Mouse (Mus musculus) heart, embryonic 14.5 days (tissue): Measurements from ENCODE around the gene 1700129C05Rik. TPM values are rescaled to one million over a fixed set of nuclear protein-coding genes. Genes with fewer than 3 reads are reported as not detected.

Source experiments
- ATAC-seq: fragments of 200-750 bp; cut with Nextera tagmentation; 2 replicates; pipeline ENCODE4 v1.8.0; 2017; ENCODE audit warnings: low read depth, moderate TSS enrichment; ENCODE audit not compliant: insufficient number of reproducible peaks, insufficient read depth, low FRiP score
- H3K27ac ChIP-seq, 2 experiments: fragments of 200-500 bp in 1 of 2; fragments of 300-500 bp in 1 of 2; sonication (generic) in 1 of 2; replicated peaks in 1 of 2; 2 replicates each; pipeline ENCODE4 v1.5.1; 2012 to 2014; ENCODE audit warnings: low read depth in 2 of 2, low read length in 2 of 2, control low read depth in 1 of 2, mild to moderate bottlenecking in 1 of 2, mixed read lengths in 1 of 2; ENCODE audit not compliant: control insufficient read depth in 1 of 2, insufficient read depth in 1 of 2
- H3K27me3 ChIP-seq: fragments of 300-500 bp; sonication (generic); 2 replicates; pipeline ENCODE4 v1.6.1; 2014; ENCODE audit warnings: mild to moderate bottlenecking, low read length, control low read depth; ENCODE audit not compliant: control insufficient read depth, insufficient read depth
- H3K36me3 ChIP-seq: fragments of 300-500 bp; sonication (generic); 2 replicates; pipeline ENCODE4 v1.6.1; 2014; ENCODE audit warnings: mild to moderate bottlenecking, control low read depth, low read length, mixed read lengths; ENCODE audit not compliant: control insufficient read depth, insufficient read depth
- H3K4me1 ChIP-seq, 2 experiments: fragments of 200-500 bp in 1 of 2; fragments of 300-500 bp in 1 of 2; sonication (generic) in 1 of 2; 2 replicates each; pipeline ENCODE4 v1.6.1; 2012 to 2014; ENCODE audit warnings: low read length in 2 of 2, control low read depth in 1 of 2, mixed read lengths in 1 of 2; ENCODE audit not compliant: control insufficient read depth in 2 of 2, insufficient read depth in 2 of 2
- H3K4me2 ChIP-seq: fragments of 300-500 bp; sonication (generic); 2 replicates; pipeline ENCODE4 v1.6.1; 2014; ENCODE audit warnings: mild to moderate bottlenecking, low read length
- H3K4me3 ChIP-seq, 2 experiments: fragments of 200-500 bp in 1 of 2; fragments of 300-500 bp in 1 of 2; sonication (generic) in 1 of 2; 2 replicates each; pipeline ENCODE4 v1.5.1; 2012 to 2014; ENCODE audit warnings: low read length in 2 of 2, mild to moderate bottlenecking in 2 of 2, control low read depth in 1 of 2, low read depth in 1 of 2, moderate library complexity in 1 of 2; ENCODE audit not compliant: control insufficient read depth in 1 of 2, insufficient read depth in 1 of 2
- H3K9ac ChIP-seq: fragments of 300-500 bp; sonication (generic); 2 replicates; pipeline ENCODE4 v1.6.1; 2014; ENCODE audit warnings: mild to moderate bottlenecking, low read length
- H3K9me3 ChIP-seq: fragments of 300-500 bp; sonication (generic); 2 replicates; pipeline ENCODE4 v1.6.1; 2016; ENCODE audit warnings: low read length, control low read depth; ENCODE audit not compliant: control insufficient read depth
- WGBS: fragments of 180-500 bp; shearing (Covaris S2); extraction: QIAGEN DNeasy Blood & Tissue Kit; methylation state at CpG from one replicate; pipeline ENCODE4 v1.1.7; 2014; 5-methylcytosine and 5-hydroxymethylcytosine counted together
- polyA plus RNA-seq: library from polyadenylated mRNA; unstranded; fragments of >200 nt; fragmentation: Nextera tagmentation; extraction: Ambion mirVana; gene quantifications from 2 replicates; pipeline ENCODE4 v1.2.1, GENCODE M21; 2014

Gene 1700129C05Rik
- polyA plus RNA-seq: not detected in 2 replicates

GRCm38 (mm10) chr14:59142793-59143192, at the start of gene 1700129C05Rik:
TSS of gene 1700129C05Rik (minus strand) at chr14:59142893.
- Histone ChIP-seq H3K36me3 (no peaks in the 10 kb centered on the region), H3K9me3 (no peaks in the 10 kb centered on the region), H3K4me1 (no peaks in the 10 kb centered on the region), H3K4me2 (no peak within 1 kb of the TSS), H3K9ac (no peak within 1 kb of the TSS), H3K27me3 (no peaks in the 10 kb centered on the region), H3K4me3 (no peak within 1 kb of the TSS), H3K27ac (no peak within 1 kb of the TSS)
- ATAC-seq: no peak
- 83% methylated on average over 4 of the region's 4 CpGs for WGBS

GRCm38 (mm10) chr14:59186121-59186520, 43.4 kb upstream of the 1700129C05Rik start:
- H3K27me3 ChIP-seq: no peaks in the 10 kb centered on the region
- no peak overlapping the region for H3K27ac ChIP-seq
- WGBS: 88% methylated on average over 2 of the region's 2 CpGs

GRCm38 (mm10) chr14:59185514-59185913, 42.8 kb upstream of the 1700129C05Rik start:
- Histone ChIP-seq H3K9ac (no peak overlapping the region), H3K4me3 (no peak overlapping the region), H3K27me3 (no peaks in the 10 kb centered on the region), H3K9me3 (no peaks in the 10 kb centered on the region), H3K36me3 (no peaks in the 10 kb centered on the region), H3K4me1 (no peaks in the 10 kb centered on the region), H3K4me2 (no peak overlapping the region), H3K27ac (no peak overlapping the region)
- no peak for ATAC-seq

More at GRCm38 (mm10) chr14:59186121-59186520, 43.4 kb upstream of the 1700129C05Rik start:
- H3K9me3 ChIP-seq: no peaks in the 10 kb centered on the region
- no peak overlapping the region for H3K4me3 ChIP-seq
- H3K9ac ChIP-seq: no peak overlapping the region
- no peak overlapping the region for H3K4me2 ChIP-seq
- H3K36me3 ChIP-seq: no peaks in the 10 kb centered on the region
- no peak for ATAC-seq
- no peaks in the 10 kb centered on the region for H3K4me1 ChIP-seq

- Histone ChIP-seq H3K27me3 (no peaks in the 10 kb centered on the region), H3K9ac (no peak overlapping the region), H3K4me1 (no peaks in the 10 kb centered on the region), H3K27ac (no peak overlapping the region), H3K9me3 (no peaks in the 10 kb centered on the region), H3K4me2 (no peak overlapping the region), H3K36me3 (no peaks in the 10 kb centered on the region), H3K4me3 (no peak overlapping the region)
- 68% methylated on average over 2 of the region's 2 CpGs for WGBS
- no peak for ATAC-seq
These were observed 40.0 kb upstream of the 1700129C05Rik start for GRCm38 (mm10) chr14:59182732-59183131.

- no peaks in the 10 kb centered on the region for H3K36me3 ChIP-seq
- no peaks in the 10 kb centered on the region for H3K9me3 ChIP-seq
- H3K4me3 ChIP-seq: no peak within 1 kb of the TSS
- 91% methylated on average over 3 of the region's 3 CpGs for WGBS
- H3K4me2 ChIP-seq: no peak within 1 kb of the TSS
- no peaks in the 10 kb centered on the region for H3K4me1 ChIP-seq
- no peak within 1 kb of the TSS for H3K27ac ChIP-seq
- no peaks in the 10 kb centered on the region for H3K27me3 ChIP-seq
- H3K9ac ChIP-seq: no peak within 1 kb of the TSS
- no peak for ATAC-seq
These were observed 36.0 kb upstream of the 1700129C05Rik start, which contains the start of gene Gm5142 for GRCm38 (mm10) chr14:59178649-59179048. TSS of gene Gm5142 (minus strand) at chr14:59178749.

GRCm38 (mm10) chr14:59157016-59157698, 14.5 kb upstream of the 1700129C05Rik start:
- 62% methylated on average over 3 of the region's 3 CpGs for WGBS
- no peak overlapping the region for H3K4me3 ChIP-seq

GRCm38 (mm10) chr14:59155589-59155988, 12.9 kb upstream of the 1700129C05Rik start:
- Histone ChIP-seq H3K4me2 (no peak overlapping the region), H3K27ac (no peak overlapping the region), H3K27me3 (no peaks in the 10 kb centered on the region), H3K4me3 (no peak overlapping the region), H3K9ac (no peak overlapping the region), H3K36me3 (no peaks in the 10 kb centered on the region), H3K9me3 (no peaks in the 10 kb centered on the region), H3K4me1 (no peaks in the 10 kb centered on the region)
- WGBS: 66% methylated on average over 2 of the region's 2 CpGs
- ATAC-seq: no peak

More at GRCm38 (mm10) chr14:59157016-59157698, 14.5 kb upstream of the 1700129C05Rik start:
- Histone ChIP-seq H3K4me2 (no peak overlapping the region), H3K4me1 (no peaks in the 10 kb centered on the region), H3K27me3 (no peaks in the 10 kb centered on the region), H3K27ac (no peak overlapping the region), H3K9ac (no peak overlapping the region), H3K36me3 (no peaks in the 10 kb centered on the region), H3K9me3 (no peaks in the 10 kb centered on the region)
- ATAC-seq: no peak

GRCm38 (mm10) chr14:59114281-59114680, 28.4 kb downstream of the 1700129C05Rik start:
- H3K27ac ChIP-seq: no peak overlapping the region
- 5% methylated on average over 2 of the region's 2 CpGs for WGBS
- no peaks in the 10 kb centered on the region for H3K36me3 ChIP-seq
- ATAC-seq: no peak
- H3K4me2 ChIP-seq: no peak overlapping the region
- no peaks in the 10 kb centered on the region for H3K27me3 ChIP-seq
- no peak overlapping the region for H3K9ac ChIP-seq
- H3K4me3 ChIP-seq: no peak overlapping the region
- H3K4me1 ChIP-seq: no peaks in the 10 kb centered on the region
- no peaks in the 10 kb centered on the region for H3K9me3 ChIP-seq
